Mouse (Mus musculus) lung, postnatal 14 days (tissue): Measurements from ENCODE around the gene Bcas3.

Experiments
- DNase-seq: peaks from one replicate; pipeline ENCODE4 v3.0.0; 2021

Bcas3 gene

DNA sequence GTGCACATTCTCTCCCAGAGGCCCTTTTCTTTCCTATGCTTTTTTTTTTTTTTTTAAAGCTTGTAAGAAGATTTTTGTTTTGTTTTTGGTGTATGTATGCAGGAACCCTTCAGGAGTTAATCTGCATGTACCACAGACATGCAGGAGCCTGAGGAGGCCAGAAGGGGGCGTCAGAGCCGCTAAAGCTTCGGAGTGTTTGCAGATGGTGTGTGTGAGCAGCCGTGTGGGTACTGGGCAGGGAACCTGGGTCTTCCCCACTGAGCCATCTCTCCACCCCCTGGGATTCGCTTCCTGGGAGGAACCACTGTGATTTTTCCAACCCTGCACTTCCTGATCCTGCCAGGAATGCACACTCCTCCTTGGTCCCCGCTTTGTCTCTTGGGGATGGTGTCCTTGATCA, 497.8 kb downstream of the Bcas3 start:
- no peak for DNase-seq

DNA sequence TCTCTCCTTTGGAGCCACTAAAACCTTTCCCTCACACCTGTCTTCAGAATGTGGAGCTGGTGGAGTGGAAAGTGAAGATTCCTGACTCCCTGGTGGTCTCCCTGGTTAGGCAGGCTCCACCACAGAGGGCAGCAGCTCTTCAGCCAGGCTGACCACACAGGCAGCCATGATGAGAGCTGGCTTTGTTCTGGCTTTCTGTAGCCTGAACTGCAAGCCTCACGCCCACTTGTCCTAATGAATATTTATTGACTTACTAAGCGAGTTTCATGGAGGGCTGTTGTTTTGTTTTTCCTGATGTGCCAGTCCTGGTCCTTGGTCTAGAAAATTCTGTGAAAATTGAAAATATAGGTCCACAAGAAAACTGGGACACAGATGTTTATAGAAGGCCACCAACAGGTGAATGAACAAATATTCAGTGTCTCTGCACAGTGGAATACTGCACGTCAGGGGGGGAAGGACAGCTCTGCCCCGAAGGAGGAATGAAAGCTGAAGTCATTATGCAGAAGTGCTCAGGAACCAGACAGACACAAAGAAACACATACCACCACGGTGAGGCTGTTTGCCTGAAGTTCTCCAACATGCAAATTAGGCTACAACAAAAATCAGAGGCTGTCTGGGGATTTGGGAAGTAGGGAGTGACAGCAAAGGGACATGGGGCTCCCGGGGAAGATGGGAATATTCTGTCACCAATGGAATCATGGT, 505.2 kb downstream of the Bcas3 start:
- DNase-seq, result no peak

DNA sequence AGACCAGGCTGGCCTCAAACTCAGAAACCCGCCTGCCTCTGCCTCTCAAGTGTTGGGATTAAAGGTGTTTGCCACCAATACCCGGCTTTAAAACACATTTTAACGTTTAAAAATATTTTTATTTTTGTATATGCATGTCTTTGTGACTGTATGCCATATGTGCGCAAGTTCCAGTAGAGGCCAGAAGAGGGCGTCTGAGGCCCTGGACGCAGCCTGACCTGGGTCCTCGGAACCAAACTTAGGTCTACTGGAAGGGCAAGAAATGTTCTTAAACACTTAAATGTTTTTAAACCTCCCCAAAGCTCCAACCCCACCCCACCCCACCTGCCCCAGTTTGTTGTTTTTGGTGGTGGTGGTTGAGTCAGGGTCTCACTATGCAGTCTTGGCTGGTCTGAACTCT, 511.4 kb downstream of the Bcas3 start:
- no peak for DNase-seq
